Mouse (Mus musculus) ES-Bruce4 (cell line): ENCODE results near the gene Apom. TPM values are rescaled to one million over a fixed set of nuclear protein-coding genes. Genes with fewer than 3 reads are reported as not detected.

Experiments
- H3K27ac ChIP-seq: 2 replicates; pipeline ENCODE4 v1.5.1; 2012; ENCODE audit warnings: low read length, inconsistent platforms; ENCODE audit not compliant: insufficient read depth
- H3K27me3 ChIP-seq: 2 replicates; pipeline ENCODE4 v1.6.1; 2012; ENCODE audit warnings: mild to moderate bottlenecking, low read length, inconsistent platforms; ENCODE audit not compliant: control insufficient read depth, poor library complexity, insufficient read depth, severe bottlenecking
- H3K36me3 ChIP-seq: 2 replicates; pipeline ENCODE4 v1.6.1; 2012; ENCODE audit warnings: inconsistent platforms, mild to moderate bottlenecking, low read length, moderate library complexity; ENCODE audit not compliant: control insufficient read depth, poor library complexity, insufficient read depth, severe bottlenecking
- H3K4me1 ChIP-seq: one replicate; pipeline ENCODE4 v1.8.1; 2011; ENCODE audit warnings: low read length; ENCODE audit not compliant: control insufficient read depth, insufficient read depth
- H3K4me3 ChIP-seq: 2 replicates; pipeline ENCODE4 v1.5.1; 2011; ENCODE audit warnings: low read depth, mild to moderate bottlenecking, low read length
- H3K9ac ChIP-seq: 2 replicates; pipeline ENCODE4 v1.6.1; 2012; ENCODE audit warnings: low read depth, mild to moderate bottlenecking, inconsistent platforms; ENCODE audit not compliant: poor library complexity, severe bottlenecking
- H3K9me3 ChIP-seq: replicated peaks from 2 replicates; pipeline ENCODE4 v1.6.1; 2012; ENCODE audit warnings: mild to moderate bottlenecking, low read length, inconsistent platforms; ENCODE audit not compliant: control insufficient read depth, poor library complexity, insufficient read depth, severe bottlenecking
- CTCF ChIP-seq: IDR thresholded peaks from one replicate; pipeline ENCODE4 v1.8.1; 2011; ENCODE audit warnings: low read depth, low read length
- EP300 ChIP-seq: IDR thresholded peaks from 2 replicates; pipeline ENCODE4 v1.6.1; 2011; ENCODE audit warnings: low read depth, low read length; ENCODE audit not compliant: insufficient read depth
- POLR2A ChIP-seq: IDR thresholded peaks from one replicate; pipeline ENCODE4 v1.8.1; 2011; ENCODE audit warnings: low read length; ENCODE audit not compliant: insufficient read depth
- polyA plus RNA-seq: library from polyadenylated mRNA; stranded (reverse); fragments of >200 nt; gene quantifications from 2 replicates; pipeline ENCODE4 v1.2.4, GENCODE M21; 2011; ENCODE audit warnings: low read depth; ENCODE audit not compliant: missing spikeins, insufficient read depth, insufficient read length

The Apom gene
- polyA plus RNA-seq, 1 experiment: not detected

GRCm38 (mm10) chr17:35165451-35166155, 33.8 kb upstream of the Apom start:
- no peaks in the 10 kb centered on the region for H3K9me3 ChIP-seq
- TF ChIP-seq POLR2A (no peak), CTCF (no peak), EP300 (no peak)
- peaks cover 21% of the 10 kb centered on the region for H3K36me3 ChIP-seq
- H3K4me3 ChIP-seq: peak overlapping the region; percentile 85
- no peaks in the 10 kb centered on the region for H3K27me3 ChIP-seq
- H3K4me1 ChIP-seq: no peaks in the 10 kb centered on the region
- H3K9ac ChIP-seq: peak overlapping the region; percentile 60
- peak overlapping the region; percentile 94 for H3K27ac ChIP-seq

- Histone ChIP-seq H3K4me1 (no peaks in the 10 kb centered on the region), H3K27ac (peak within 1 kb of the TSS; percentile 94), H3K36me3 (peaks cover 29% of the 10 kb centered on the region), H3K9me3 (no peaks in the 10 kb centered on the region), H3K9ac (peak within 1 kb of the TSS; percentile 98), H3K27me3 (no peaks in the 10 kb centered on the region), H3K4me3 (peak within 1 kb of the TSS; percentile 100)
- TF ChIP-seq CTCF (no peak), EP300 (0 out of 2 replicates have a peak, but pooled peaks have one; percentile 62), POLR2A (peak; percentile 79)
These were observed 33.0 kb upstream of the Apom start, which contains the start of gene Prrc2a for GRCm38 (mm10) chr17:35164568-35165450. TSS of gene Prrc2a (minus strand) at chr17:35164897.

- peak overlapping the region; percentile 100 for H3K4me3 ChIP-seq
- H3K27me3 ChIP-seq: no peaks in the 10 kb centered on the region
- no peaks in the 10 kb centered on the region for H3K9me3 ChIP-seq
- no peak for TF ChIP-seq CTCF
- TF ChIP-seq POLR2A: no peak
- TF ChIP-seq EP300: no peak
- H3K4me1 ChIP-seq: no peaks in the 10 kb centered on the region
- H3K9ac ChIP-seq: peak overlapping the region; percentile 98
- H3K27ac ChIP-seq: peak overlapping the region; percentile 24
- peaks cover 35% of the 10 kb centered on the region for H3K36me3 ChIP-seq
These were observed 32.3 kb upstream of the Apom start for GRCm38 (mm10) chr17:35164218-35164567.

- Histone ChIP-seq H3K27ac (peak overlapping the region; percentile 24), H3K9me3 (no peaks in the 10 kb centered on the region), H3K27me3 (no peaks in the 10 kb centered on the region), H3K4me3 (peak overlapping the region; percentile 100), H3K9ac (peak overlapping the region; percentile 98), H3K36me3 (peaks cover 42% of the 10 kb centered on the region), H3K4me1 (no peaks in the 10 kb centered on the region)
- TF ChIP-seq POLR2A: no peak
- TF ChIP-seq CTCF: no peak
- no peak for TF ChIP-seq EP300
These were observed 31.7 kb upstream of the Apom start for GRCm38 (mm10) chr17:35163326-35164081.

- H3K4me3 ChIP-seq: peak overlapping the region; percentile 37
- TF ChIP-seq EP300 (no peak), POLR2A (no peak), CTCF (no peak)
- no peaks in the 10 kb centered on the region for H3K9me3 ChIP-seq
- H3K36me3 ChIP-seq: peaks cover 50% of the 10 kb centered on the region
- H3K4me1 ChIP-seq: no peaks in the 10 kb centered on the region
- no peaks in the 10 kb centered on the region for H3K27me3 ChIP-seq
- H3K27ac ChIP-seq: no peak overlapping the region
- H3K9ac ChIP-seq: peak overlapping the region; percentile 98
These were observed 30.9 kb upstream of the Apom start for GRCm38 (mm10) chr17:35162730-35163129.
